Mouse (Mus musculus) cerebellum, adult (tissue): ENCODE results near the gene Trmt1l.
"Not testable (repeated sequence)": the region's sequence is repeated elsewhere in the genome, so short reads cannot be mapped to it uniquely, and the experiment has no call there.

ENCODE experiments used
- ATAC-seq: cut with Nextera tagmentation; 2 replicates; pipeline ENCODE4 v1.9.2; 2017; ENCODE audit warnings: mild to moderate bottlenecking, moderate library complexity, mixed read lengths; ENCODE audit not compliant: insufficient number of reproducible peaks, low FRiP score, low TSS enrichment

The Trmt1l gene

GRCm38 (mm10) chr1:151428263-151429221, at the start of gene Trmt1l, which contains the start of gene Swt1:
Gene Trmt1l, plus strand, starts transcription at chr1:151428542.
Gene Swt1, minus strand, starts transcription at chr1:151428455.
- ATAC-seq: peak; percentile 98

DNA sequence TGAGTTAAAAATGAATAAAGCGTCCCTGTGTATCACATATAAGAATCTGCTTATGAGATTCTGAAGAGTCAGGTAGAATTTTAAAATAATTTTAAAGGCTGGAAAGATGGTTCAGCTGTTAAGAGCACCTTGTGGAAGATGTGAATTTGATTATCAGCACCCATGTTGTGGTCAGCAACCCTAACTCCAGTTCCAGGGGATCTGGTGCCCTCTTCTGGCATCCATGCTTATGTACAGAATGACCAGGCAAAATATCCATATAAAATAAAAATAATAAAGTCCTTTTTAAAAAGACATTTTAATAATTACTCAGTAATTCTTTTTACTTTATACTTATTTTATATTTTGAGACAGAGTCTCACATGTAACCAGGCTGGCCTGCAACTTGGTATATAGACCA, 38.3 kb upstream of the Trmt1l start:
- no peak for ATAC-seq

GRCm38 (mm10) chr1:151409827-151410226, 18.5 kb upstream of the Trmt1l start:
- no peak for ATAC-seq

- ATAC-seq: no peak
Observed at GRCm38 (mm10) chr1:151422178-151422577, 6.2 kb upstream of the Trmt1l start.

DNA sequence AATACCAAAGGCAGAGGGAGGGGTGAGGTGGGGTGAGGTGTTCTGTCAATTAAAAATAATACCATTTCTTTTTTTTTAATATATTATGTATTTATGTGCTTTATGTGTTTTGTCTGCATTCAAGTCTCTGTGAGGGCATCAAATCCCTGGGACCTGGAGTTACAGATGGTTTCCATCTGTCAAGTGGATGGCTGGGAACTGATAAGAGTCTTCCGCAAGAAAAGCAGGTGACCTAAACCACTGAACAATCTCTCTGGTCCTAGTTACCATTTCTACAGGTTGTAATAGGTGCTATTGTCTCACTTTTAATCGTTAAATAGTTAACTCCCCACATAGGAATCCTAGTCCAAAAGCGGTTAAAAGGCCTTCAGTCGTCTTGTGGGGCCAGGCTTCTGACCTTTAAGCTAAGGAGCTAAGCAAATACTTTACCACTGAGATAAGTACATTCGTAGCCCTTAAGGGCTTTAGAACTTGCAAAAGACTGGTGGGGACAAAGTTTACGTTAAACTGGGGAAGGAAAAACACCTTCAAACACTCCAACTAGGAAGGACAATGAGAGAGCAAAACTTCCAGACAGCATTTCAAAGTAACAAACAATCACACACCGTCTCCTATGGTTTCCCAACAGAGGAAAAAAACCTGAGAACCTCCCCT, 1.3 kb upstream of the Trmt1l start:
- no peak for ATAC-seq

DNA sequence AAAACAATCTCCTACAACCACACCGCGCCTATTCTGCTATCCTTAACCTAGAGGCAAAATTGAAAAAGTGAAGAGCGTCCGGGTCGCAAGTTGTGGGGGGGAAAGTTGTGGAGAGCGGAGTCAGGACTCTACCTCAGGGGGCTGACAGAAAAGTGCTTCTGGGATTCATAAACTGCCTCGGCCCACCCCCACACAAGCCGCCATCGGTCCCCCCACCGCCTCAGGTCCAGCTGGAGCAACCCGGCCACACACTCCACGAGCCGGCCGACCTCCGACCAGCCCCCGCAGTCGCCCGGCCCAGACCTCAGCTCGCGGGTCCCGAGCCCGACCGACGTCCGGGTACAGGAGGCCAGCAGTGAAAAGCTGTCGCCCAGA, 467 bp upstream of the Trmt1l start:
- peak; percentile 0 for ATAC-seq

DNA sequence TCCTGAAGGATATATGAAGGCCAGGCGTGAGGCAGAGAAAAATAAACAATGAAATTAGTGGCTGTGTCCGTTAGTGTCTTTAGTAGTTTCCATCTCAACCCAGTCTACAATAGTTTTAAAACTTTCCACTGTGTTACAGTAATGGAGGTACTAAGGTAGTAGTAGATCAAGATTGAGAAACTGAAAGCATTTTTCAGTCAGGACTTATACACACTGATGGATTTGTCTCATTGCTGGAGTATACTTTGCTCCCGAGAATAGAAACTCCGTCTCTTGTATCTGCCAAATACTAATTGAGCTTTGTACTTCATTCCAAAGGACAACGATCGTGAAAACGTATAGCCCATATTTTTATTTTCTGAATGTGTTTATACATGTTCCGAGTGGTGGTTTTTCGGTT, 974 bp downstream of the Trmt1l start:
- ATAC-seq: no peak

DNA sequence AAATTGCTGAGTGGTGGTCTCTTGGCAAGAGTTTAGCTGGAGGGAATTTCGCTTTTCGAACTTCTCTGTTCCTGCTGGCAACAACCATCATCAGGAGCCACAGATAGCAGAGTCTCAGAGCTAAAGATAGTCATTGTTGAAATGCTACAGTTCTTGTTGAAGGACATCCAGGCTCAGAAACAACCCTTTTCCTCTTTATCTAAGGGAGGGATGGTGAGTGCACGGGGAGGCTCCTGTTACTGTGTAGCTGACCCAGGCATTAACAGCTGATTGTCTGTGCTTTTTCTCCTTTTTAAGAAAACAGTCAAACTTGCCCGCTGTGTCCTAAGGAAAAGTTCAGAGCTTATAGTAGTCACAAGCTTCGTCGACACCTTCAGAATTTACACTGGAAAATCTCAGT, 7.1 kb downstream of the Trmt1l start:
- ATAC-seq: no peak

- no peak for ATAC-seq
Observed at GRCm38 (mm10) chr1:151449866-151450265, 21.5 kb downstream of the Trmt1l start.

DNA sequence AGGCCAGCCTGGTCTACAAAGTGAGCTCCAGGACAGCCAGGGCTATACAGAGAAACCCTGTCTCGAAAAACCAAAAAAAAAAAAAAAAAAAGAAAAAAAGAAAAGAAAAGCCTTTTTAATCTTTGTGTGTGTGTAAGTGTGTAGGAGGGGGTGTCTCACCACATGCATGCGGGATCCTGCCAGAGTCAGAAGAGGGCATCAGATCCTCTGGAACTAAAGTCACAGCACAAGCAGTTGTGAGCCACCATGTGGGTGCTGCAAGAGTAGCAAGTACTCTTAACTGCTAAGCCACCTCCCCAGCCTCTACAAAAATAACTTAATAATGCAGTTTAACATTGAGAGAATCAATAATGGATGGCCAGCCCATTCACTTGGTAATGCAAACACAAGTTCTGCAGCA, 22.5 kb downstream of the Trmt1l start:
- ATAC-seq: no peak

DNA sequence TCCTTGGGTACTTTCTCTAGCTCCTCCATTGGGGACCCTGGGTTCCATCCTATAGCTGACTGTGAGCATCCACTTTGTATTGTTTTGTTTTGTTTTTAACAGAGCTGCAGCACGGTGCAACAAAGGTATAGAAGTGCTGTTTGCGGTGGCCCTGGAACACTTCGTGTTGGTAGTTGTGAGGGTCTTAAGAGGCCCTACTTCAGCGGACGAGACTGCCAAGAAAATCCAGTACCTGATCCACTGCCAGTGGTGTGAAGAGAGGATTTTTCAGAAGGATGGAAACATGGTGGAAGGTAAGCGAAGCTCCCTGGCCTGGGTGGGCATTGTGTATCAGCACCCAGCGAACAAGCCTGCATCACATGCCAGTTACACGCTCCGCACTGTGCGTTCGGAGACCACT, 23.6 kb downstream of the Trmt1l start:
- ATAC-seq: no peak

DNA sequence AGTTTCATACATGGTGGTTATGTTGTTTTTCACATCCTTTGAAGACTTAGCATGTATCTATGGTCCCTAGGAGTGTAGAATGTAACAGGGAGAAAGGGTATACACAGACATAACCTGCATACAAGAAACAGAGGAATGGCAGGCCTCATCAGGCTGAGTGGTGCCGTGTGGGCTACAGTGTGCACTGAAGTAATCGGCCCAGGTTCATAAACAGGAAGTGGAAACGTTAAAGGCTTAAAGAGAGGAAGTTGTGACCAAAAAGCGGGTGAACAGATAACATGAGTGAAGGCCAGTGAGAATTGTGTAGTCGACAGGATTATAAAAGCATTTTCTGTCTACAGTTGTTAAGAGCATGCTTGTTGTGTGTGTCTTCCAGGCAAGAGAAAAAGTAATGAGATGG, 28.7 kb downstream of the Trmt1l start:
- ATAC-seq: no peak

DNA sequence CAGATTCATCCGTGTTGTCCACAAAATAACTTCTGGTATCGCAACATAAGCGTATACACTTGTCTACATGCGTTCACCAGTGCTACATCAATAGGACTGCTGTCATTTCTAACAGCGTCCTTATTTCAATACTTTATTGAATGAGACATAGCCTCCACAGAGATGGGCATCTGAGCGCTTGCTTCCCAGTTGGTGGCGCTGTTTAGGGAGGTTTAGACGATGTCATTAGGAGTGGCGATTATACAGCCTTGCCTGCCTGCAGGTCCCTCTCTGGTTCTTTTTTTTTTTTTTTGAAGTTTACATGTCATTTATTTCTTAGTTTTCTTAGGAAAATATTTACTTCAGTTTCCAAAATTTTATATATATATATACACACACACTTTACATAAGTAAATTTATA, 32.9 kb downstream of the Trmt1l start:
- no peak for ATAC-seq

DNA sequence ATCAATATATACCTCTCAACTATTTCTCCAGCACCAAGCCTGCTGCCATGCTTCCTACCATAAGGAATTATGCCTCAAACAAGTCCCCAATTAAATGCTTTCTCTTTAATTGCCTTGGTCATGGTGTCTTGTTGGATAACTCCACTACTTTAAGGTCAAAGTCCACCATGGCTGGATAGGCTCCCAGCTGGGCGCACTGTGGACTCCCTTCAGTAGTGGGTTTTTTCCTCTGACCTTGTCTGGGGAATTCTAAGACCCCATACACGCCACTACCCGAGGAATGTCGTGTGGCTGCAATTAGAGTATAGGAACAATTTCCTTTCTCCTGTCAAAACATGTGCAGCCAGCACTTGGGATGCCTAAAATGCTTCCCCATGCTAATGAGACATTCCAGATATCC, 36.6 kb downstream of the Trmt1l start:
- ATAC-seq: no peak

- no peak for ATAC-seq
Observed at GRCm38 (mm10) chr1:151466571-151466970, 38.2 kb downstream of the Trmt1l start.

DNA sequence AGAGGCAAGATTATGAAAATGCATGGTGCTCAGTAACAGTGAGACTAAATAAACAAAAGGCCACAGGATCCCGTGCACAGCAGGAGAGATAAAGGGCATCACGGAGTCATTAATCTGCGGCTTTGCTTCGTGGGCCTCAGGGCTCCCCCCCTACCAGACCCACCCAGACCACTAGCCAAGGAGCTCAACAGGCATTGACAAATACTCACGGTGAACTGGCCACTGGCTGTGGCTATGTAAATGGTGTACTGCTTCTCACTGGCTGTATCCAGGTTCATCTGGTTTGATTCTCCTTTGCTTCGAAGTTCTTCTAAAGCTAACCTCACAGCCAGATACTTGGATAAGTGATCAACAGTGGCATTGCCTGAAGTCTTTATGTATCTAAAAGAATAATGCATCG, 43.1 kb downstream of the Trmt1l start:
- ATAC-seq: no peak

- ATAC-seq: not testable (repeated sequence)
Observed at GRCm38 (mm10) chr1:151472386-151472785, 44.0 kb downstream of the Trmt1l start.

DNA sequence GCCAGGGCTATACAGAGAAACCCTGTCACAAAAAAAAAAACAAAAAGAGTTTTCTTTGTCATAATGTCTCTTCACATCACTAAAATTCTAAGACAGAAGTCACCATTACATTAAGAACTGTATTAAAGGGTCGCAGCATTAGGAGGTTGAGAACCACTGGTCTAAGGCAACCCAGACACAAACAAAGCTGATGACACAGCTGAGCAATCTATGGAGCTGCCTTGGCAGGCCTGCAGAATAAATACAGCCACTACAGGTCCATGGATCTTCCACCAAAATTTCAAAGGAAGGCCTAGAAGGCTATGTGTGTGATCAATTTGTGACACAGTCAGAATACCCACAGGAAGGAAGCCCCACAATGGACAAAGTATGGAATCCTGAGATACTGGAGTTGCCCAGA, 54.2 kb downstream of the Trmt1l start:
- no peak for ATAC-seq

- no peak for ATAC-seq
Observed at GRCm38 (mm10) chr1:151483568-151483967, 55.2 kb downstream of the Trmt1l start.

- no peak for ATAC-seq
Observed at GRCm38 (mm10) chr1:151484754-151485153, 56.4 kb downstream of the Trmt1l start.

DNA sequence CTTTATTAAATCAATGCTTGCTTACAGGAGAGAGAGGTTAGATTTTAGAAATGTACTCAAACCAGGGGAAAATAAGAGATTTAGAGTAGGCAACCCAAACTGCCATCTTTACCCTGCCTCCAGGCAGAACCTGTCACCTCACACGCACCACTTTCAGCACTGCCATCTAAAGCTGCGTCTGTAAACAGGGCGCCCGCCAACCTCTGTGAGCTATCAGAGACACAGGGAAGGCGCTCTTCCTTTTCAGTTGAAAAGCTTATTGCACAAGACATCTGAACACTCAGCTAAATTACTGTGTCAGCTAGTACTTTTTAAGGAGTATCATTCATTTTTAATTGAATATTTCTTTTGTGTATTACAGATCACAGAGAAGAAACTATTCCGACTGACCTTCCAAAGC, 61.5 kb downstream of the Trmt1l start:
- ATAC-seq: no peak

- no peak for ATAC-seq
Observed at GRCm38 (mm10) chr1:151492419-151492818, 64.1 kb downstream of the Trmt1l start.
